Mouse (Mus musculus) lung, postnatal 0 days (tissue): Measurements from ENCODE around the gene Tollip.

Source experiments
- CTCF ChIP-seq: IDR thresholded peaks from 2 replicates; pipeline ENCODE4 v1.5.1; 2016; ENCODE audit warnings: antibody characterized with exemption, mild to moderate bottlenecking
- EP300 ChIP-seq: IDR thresholded peaks from 2 replicates; pipeline ENCODE4 v1.6.1; 2016; ENCODE audit warnings: antibody characterized with exemption, mild to moderate bottlenecking, control low read depth

- TF ChIP-seq CTCF = no peak
- no peak for TF ChIP-seq EP300
Observed at GRCm38 (mm10) chr7:141948906-141949798, 30.8 kb upstream of the Tollip start, which contains the start of gene Brsk2.
